Mouse (Mus musculus) skeletal muscle tissue, postnatal 0 days (tissue): ENCODE results near the gene Fbxl20. TPM values are rescaled to one million over a fixed set of nuclear protein-coding genes. Genes with fewer than 3 reads are reported as not detected.

Experiments used
- polyA plus RNA-seq: library from polyadenylated mRNA; unstranded; fragments of >200 nt; fragmentation: Nextera tagmentation; extraction: Ambion mirVana; gene quantifications from 2 replicates; pipeline ENCODE4 v1.2.1, GENCODE M21; 2015

The Fbxl20 gene
- 7.9 and 8.8 TPM in 2 replicates for polyA plus RNA-seq

GRCm38 (mm10) chr11:98149786-98150624, at the start of gene Fbxl20:
Fbxl20 (minus strand) TSS chr11:98150403.

GRCm38 (mm10) chr11:98192901-98193805, 43.0 kb upstream of the Fbxl20 start, which contains the start of gene Med1:
Med1 (minus strand) TSS chr11:98193293.

GRCm38 (mm10) chr11:98052989-98053834, 97.0 kb downstream of the Fbxl20 start, which contains the start of gene Stac2:
Stac2 (minus strand) TSS chr11:98053462.

Other genes starting within 250 kb of the Fbxl20 start
- 2.7 TPM in 2 replicates for gene Plxdc1, start 164.0 kb downstream of the Fbxl20 start, polyA plus RNA-seq
- gene Arl5c, start 154.2 kb downstream of the Fbxl20 start, polyA plus RNA-seq, result 3.6 and 3.8 TPM in 2 replicates
- gene Cacnb1, start 127.4 kb downstream of the Fbxl20 start, polyA plus RNA-seq, result 161 and 177 TPM in 2 replicates
- gene Rpl19, start 123.7 kb downstream of the Fbxl20 start, polyA plus RNA-seq, result 753 and 773 TPM in 2 replicates
- 0.49 and 0.73 TPM in 2 replicates for gene Stac2, start 96.9 kb downstream of the Fbxl20 start, polyA plus RNA-seq
- gene Med1, start 42.9 kb upstream of the Fbxl20 start, polyA plus RNA-seq, result 26.1 and 26.9 TPM in 2 replicates
- 3.9 and 4.0 TPM in 2 replicates for gene Cdk12, start 52.7 kb upstream of the Fbxl20 start, polyA plus RNA-seq
- not detected in 2 replicates for gene Neurod2, start 179.2 kb upstream of the Fbxl20 start, polyA plus RNA-seq
- 0.28 and 0.66 TPM in 2 replicates for gene Ppp1r1b, start 198.0 kb upstream of the Fbxl20 start, polyA plus RNA-seq
- gene Stard3, start 208.0 kb upstream of the Fbxl20 start, polyA plus RNA-seq, result 17.0 and 19.3 TPM in 2 replicates
- 604 and 677 TPM in 2 replicates for gene Tcap, start 233.4 kb upstream of the Fbxl20 start, polyA plus RNA-seq
- gene Pnmt, start 236.0 kb upstream of the Fbxl20 start, polyA plus RNA-seq, result 0.18 and 0.28 TPM in 2 replicates